Mouse (Mus musculus): ENCODE measurements around the gene H2-Q10. TPM values are rescaled to one million over a fixed set of nuclear protein-coding genes. Genes with fewer than 3 reads are reported as not detected.
"Not testable (repeated sequence)": the region's sequence is repeated elsewhere in the genome, so short reads cannot be mapped to it uniquely, and the experiment has no call there.

The H2-Q10 gene
- polyA plus RNA-seq, 1 experiment from 2014 or later, result 0.64 TPM

DNA sequence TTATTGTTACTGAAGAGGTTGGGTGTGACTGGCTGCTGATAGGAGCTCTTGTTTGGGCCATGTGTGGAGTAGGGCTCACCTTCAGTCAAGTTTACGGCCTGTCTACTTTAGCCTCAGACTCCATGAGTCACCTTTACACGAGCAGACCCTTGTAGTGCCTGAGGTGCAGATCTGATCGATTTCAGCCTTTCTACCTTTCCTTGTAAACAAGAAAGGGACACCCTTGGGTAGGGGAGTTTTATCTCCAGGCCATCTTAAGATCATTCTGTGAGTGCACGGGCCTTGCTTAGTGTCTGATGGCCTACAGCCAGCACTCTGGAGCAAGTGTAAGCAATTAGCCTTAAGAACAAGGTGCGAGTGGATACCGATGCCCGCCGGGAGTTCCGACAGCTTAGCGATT, 37.0 kb downstream of the H2-Q10 start:
- H3K27ac ChIP-seq, result no peak overlapping the region
- H3K4me2 ChIP-seq, result no peak overlapping the region
- peaks cover 7% of the 10 kb centered on the region; the same call in 1 of the 2 replicates for H3K4me1 ChIP-seq
- no peaks in the 10 kb centered on the region for H3K9me3 ChIP-seq
- H3K9ac ChIP-seq, result no peak overlapping the region
- WGBS, result 17% methylated on average over 10 of the region's 10 CpGs
- H3K4me3 ChIP-seq, result no peak overlapping the region
- H3K36me3 ChIP-seq, result no peaks in the 10 kb centered on the region
- ATAC-seq (ENCODE audit: borderline replicate concordance, extremely low read depth, low FRiP score, low TSS enrichment), result no peak
- H3K27me3 ChIP-seq, result peaks cover 22% of the 10 kb centered on the region

GRCm38 (mm10) chr17:35507556-35508260, 37.8 kb downstream of the H2-Q10 start:
- ATAC-seq (ENCODE audit: borderline replicate concordance, extremely low read depth, low FRiP score, low TSS enrichment), result no peak
- H3K4me1 ChIP-seq, result peaks cover 7% of the 10 kb centered on the region; the same call in 1 of the 2 replicates
- H3K9me3 ChIP-seq, result no peaks in the 10 kb centered on the region
- H3K9ac ChIP-seq, result no peak overlapping the region
- H3K4me3 ChIP-seq, result no peak overlapping the region
- 27% methylated on average over 13 of the region's 13 CpGs for WGBS
- H3K27ac ChIP-seq, result no peak overlapping the region
- H3K4me2 ChIP-seq, result no peak overlapping the region
- peaks cover 4% of the 10 kb centered on the region; the same call in 1 of the 2 replicates for H3K36me3 ChIP-seq
- H3K27me3 ChIP-seq, result peaks cover 22% of the 10 kb centered on the region

DNA sequence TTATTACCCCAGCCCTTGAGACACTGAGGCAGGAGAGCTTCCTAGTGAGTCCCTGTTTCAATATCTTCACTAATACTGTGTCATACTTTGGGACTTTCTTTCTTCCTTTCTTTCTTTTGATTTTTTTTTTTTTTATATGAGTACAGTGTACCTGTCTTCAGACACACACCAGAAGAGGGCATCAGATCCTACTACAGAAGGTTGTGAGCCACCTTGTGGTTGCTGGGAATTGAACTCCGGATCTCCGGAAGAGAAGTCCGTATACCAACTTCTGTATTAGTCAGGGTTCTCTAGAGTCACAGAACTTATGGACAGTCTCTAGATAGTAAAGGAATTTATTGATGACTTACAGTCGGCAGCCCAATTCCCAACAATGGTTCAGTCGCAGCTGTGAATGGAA, 38.4 kb downstream of the H2-Q10 start:
- H3K27me3 ChIP-seq, result peaks cover 22% of the 10 kb centered on the region
- WGBS, result 46% methylated on average over 5 of the region's 5 CpGs
- not testable (repeated sequence) for H3K36me3 ChIP-seq; H3K4me3 ChIP-seq; H3K9me3 ChIP-seq; H3K4me1 ChIP-seq; H3K4me2 ChIP-seq; ATAC-seq (ENCODE audit: borderline replicate concordance, extremely low read depth, low FRiP score, low TSS enrichment); H3K27ac ChIP-seq; H3K9ac ChIP-seq

DNA sequence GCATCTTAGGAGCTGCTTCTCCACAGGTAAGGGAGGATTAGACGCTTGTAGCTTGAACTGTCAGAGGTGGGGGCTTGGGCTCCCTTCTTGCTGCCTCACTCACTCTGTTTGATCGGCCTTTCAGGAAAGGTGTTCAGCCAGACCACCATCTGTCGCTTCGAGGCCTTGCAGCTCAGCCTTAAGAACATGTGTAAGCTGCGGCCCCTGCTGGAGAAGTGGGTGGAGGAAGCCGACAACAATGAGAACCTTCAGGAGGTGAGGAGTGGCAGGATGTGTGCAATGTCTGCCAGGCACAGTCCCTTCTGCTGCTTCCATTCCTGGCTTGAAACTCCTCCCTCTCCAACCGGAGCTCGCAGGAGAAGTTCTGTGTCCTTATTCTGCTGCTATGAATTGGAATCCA, 39.4 kb downstream of the H2-Q10 start:
- peaks cover 10% of the 10 kb centered on the region for H3K4me1 ChIP-seq
- peaks cover 8% of the 10 kb centered on the region; the same call in 1 of the 2 replicates for H3K36me3 ChIP-seq
- H3K27me3 ChIP-seq, result peaks cover 22% of the 10 kb centered on the region
- H3K9ac ChIP-seq, result no peak overlapping the region
- H3K4me3 ChIP-seq, result no peak overlapping the region
- H3K9me3 ChIP-seq, result no peaks in the 10 kb centered on the region
- peak; percentile 21; the same call in 1 of the 2 replicates for ATAC-seq (ENCODE audit: borderline replicate concordance, extremely low read depth, low FRiP score, low TSS enrichment)
- 11% methylated on average over 8 of the region's 8 CpGs for WGBS
- no peak overlapping the region for H3K27ac ChIP-seq
- H3K4me2 ChIP-seq, result no peak overlapping the region

GRCm38 (mm10) chr17:35512916-35513626, 43.2 kb downstream of the H2-Q10 start:
- ATAC-seq (ENCODE audit: borderline replicate concordance, extremely low read depth, low FRiP score, low TSS enrichment), result no peak

GRCm38 (mm10) chr17:35513886-35514285, 44.0 kb downstream of the H2-Q10 start:
- H3K4me1 ChIP-seq, result peaks cover 45% of the 10 kb centered on the region
- no peak overlapping the region for H3K9ac ChIP-seq
- ATAC-seq (ENCODE audit: borderline replicate concordance, extremely low read depth, low FRiP score, low TSS enrichment), result no peak
- H3K36me3 ChIP-seq, result peaks cover 8% of the 10 kb centered on the region; the same call in 1 of the 2 replicates
- H3K4me2 ChIP-seq, result peak overlapping the region; percentile 86
- peaks cover 3% of the 10 kb centered on the region; the same call in 1 of the 2 replicates for H3K27me3 ChIP-seq
- H3K4me3 ChIP-seq, result no peak overlapping the region
- no peaks in the 10 kb centered on the region for H3K9me3 ChIP-seq
- no peak overlapping the region for H3K27ac ChIP-seq
- 24% methylated on average over 2 of the region's 2 CpGs for WGBS

More at GRCm38 (mm10) chr17:35512916-35513626, 43.2 kb downstream of the H2-Q10 start:
- Histone ChIP-seq H3K9ac (no peak overlapping the region), H3K36me3 (peaks cover 8% of the 10 kb centered on the region; the same call in 1 of the 2 replicates), H3K4me3 (no peak overlapping the region), H3K4me1 (peaks cover 37% of the 10 kb centered on the region), H3K27me3 (peaks cover 4% of the 10 kb centered on the region; the same call in 1 of the 2 replicates), H3K4me2 (no peak overlapping the region), H3K9me3 (no peaks in the 10 kb centered on the region), H3K27ac (no peak overlapping the region)
- WGBS, result 94% methylated on average over 7 of the region's 7 CpGs

DNA sequence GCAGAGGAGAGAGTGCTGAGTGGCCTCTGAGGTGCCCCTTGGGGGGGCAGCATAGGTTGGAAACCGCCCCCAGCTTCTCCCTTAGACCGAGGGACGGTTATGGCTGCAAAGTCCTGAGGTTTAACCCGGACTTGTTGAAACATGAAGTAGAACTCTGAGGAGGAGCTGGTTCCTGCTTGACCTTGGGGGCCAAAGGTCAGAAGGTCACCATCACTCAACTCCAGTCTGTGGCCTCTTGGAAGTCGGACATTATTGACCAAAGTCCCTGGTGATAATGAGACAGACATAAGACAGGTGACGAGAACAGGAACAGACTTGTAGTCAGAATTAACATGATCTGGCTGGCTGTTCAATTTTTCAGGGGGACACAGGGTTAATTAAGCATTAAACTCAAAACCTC, 44.9 kb downstream of the H2-Q10 start:
- H3K36me3 ChIP-seq, result peaks cover 8% of the 10 kb centered on the region; the same call in 1 of the 2 replicates
- peak overlapping the region; percentile 72 for H3K4me3 ChIP-seq
- no peaks in the 10 kb centered on the region for H3K9me3 ChIP-seq
- H3K27ac ChIP-seq, result no peak overlapping the region
- H3K4me1 ChIP-seq, result peaks cover 40% of the 10 kb centered on the region
- peak overlapping the region; percentile 86 for H3K4me2 ChIP-seq
- H3K9ac ChIP-seq, result peak overlapping the region; percentile 62
- ATAC-seq (ENCODE audit: borderline replicate concordance, extremely low read depth, low FRiP score, low TSS enrichment), result no peak
- no peaks in the 10 kb centered on the region for H3K27me3 ChIP-seq
- WGBS, result 48% methylated on average over 6 of the region's 6 CpGs

DNA sequence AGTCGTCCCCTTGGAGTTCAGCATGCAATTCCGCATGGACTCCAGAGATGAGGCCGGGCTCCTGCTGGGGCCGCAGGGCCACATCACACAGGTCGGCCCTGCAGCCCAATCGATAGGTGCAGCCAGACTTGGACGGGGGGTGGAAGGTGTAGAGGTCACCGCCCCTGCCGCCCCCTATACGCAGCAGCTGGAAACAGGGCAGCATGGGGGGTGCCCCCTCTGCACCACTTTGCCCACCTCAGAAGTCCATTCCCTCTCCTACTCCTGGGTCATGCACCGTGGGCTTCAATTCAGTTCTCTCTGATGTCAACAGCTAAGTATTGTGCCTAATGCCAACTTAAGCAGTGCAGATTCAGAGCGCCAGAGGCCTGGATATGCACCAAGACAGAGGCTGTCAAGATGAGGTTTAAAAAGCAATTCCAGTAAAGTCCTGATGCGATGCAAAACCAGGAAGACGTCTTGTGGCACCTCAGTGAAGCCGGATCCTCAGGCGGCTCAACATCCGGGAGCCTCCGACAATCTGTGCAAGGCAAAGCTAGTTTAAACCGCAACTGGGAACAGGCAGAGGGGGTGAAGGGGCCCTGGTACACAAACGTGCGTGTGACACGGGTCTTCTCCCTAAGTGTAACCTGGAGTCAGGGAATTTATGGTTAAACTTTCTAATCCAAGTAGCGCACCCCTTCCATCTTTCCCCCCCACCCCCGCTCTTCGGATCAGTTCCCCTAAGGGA, 46.2 kb downstream of the H2-Q10 start:
- 6% methylated on average over 25 of the region's 25 CpGs for WGBS
- H3K9ac ChIP-seq, result peak overlapping the region; percentile 62
- no peaks in the 10 kb centered on the region for H3K9me3 ChIP-seq
- peak; percentile 9; the same call in 1 of the 2 replicates for ATAC-seq (ENCODE audit: borderline replicate concordance, extremely low read depth, low FRiP score, low TSS enrichment)
- peaks cover 11% of the 10 kb centered on the region; the same call in 1 of the 2 replicates for H3K36me3 ChIP-seq
- H3K4me3 ChIP-seq, result peak overlapping the region; percentile 72
- H3K27me3 ChIP-seq, result no peaks in the 10 kb centered on the region
- peak overlapping the region; percentile 72 for H3K27ac ChIP-seq
- peak overlapping the region; percentile 86 for H3K4me2 ChIP-seq
- H3K4me1 ChIP-seq, result peaks cover 39% of the 10 kb centered on the region

DNA sequence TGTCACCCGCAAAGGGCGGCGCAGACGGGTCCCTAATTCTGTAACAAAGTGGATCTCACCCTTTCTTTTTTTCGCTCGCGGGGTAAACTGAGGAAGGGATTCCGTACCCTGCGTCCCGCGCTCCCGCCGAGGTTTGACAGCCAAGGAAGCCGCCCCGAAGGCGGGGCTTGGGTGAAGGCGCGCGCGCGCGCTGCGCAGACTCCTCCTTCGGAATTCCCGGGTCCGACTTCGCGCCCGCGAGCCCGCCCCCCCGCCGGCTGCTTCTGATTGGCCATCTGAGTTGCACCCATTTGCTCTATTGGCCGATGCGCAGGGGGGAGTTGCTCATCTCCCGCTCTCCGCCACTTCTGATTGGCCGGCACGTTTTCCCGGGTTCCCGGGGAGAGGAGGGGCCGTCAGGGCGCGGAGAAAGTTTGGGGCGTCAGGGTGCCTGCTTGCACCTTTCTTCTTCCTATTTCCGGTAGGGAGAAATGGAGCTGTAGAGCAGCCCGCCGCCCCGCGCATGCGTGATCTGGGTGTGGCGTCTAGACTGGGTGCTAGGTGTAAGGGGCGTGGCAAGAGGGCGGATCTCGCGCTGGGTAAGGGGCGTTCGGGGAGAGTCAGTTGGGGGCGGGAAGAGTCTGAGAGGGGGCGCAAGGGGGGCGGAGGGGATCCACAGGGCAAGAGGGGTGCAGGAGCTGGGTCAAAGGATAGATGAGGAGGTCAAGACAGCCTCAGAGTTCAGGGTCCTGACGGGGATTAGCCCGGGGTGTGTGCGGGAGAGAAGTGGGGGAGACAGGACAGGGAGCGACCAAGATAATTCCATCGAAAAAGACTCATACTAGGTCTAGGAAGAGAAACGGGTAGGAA, 47.0 kb downstream of the H2-Q10 start, which contains the start of the genes Tcf19 and Cchcr1:
Gene Tcf19 (minus strand): TSS at position 173 of the 849 bp plus-strand sequence.
Gene Cchcr1 (plus strand): TSS at position 449 of the 849 bp plus-strand sequence.
- WGBS, result 1% methylated on average over 64 of the region's 67 CpGs
- Histone ChIP-seq H3K36me3 (peaks cover 19% of the 10 kb centered on the region; the same call in 1 of the 2 replicates), H3K27me3 (no peaks in the 10 kb centered on the region), H3K4me2 (peak within 1 kb of the TSS; percentile 86), H3K4me1 (peaks cover 39% of the 10 kb centered on the region), H3K9ac (peak within 1 kb of the TSS; percentile 62), H3K4me3 (peak within 1 kb of the TSS; percentile 72), H3K9me3 (no peaks in the 10 kb centered on the region), H3K27ac (peak within 1 kb of the TSS; percentile 72)
- ATAC-seq (ENCODE audit: borderline replicate concordance, extremely low read depth, low FRiP score, low TSS enrichment), result peak; percentile 97

DNA sequence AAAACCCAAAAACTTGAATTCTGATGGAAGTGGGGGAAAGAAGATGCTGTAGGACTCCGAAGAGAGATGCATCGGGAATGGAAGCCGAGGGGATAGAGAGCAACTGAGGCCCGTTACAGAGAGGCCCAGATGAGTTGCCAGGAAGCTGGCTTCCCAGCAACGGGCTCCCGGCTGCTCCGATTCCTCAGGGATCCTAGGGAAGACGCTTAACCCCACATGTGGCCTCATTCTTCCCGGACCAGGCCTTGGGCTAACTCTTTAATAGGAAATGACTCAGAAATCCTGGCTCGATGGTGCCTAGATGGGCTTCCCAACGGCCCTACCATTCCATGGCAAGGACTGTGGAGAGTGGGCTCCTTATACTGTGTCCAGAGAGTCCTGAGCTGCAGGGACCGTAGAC, 47.6 kb downstream of the H2-Q10 start:
- 5% methylated on average over 12 of the region's 12 CpGs for WGBS

More for the DNA sequence above, 47.6 kb downstream of the H2-Q10 start:
- peak overlapping the region; percentile 72 for H3K4me3 ChIP-seq
- peak overlapping the region; percentile 63 for H3K27ac ChIP-seq
- peaks cover 16% of the 10 kb centered on the region; the same call in 1 of the 2 replicates for H3K36me3 ChIP-seq
- peak overlapping the region; percentile 86 for H3K4me2 ChIP-seq
- H3K27me3 ChIP-seq, result no peaks in the 10 kb centered on the region
- H3K9me3 ChIP-seq, result no peaks in the 10 kb centered on the region
- ATAC-seq (ENCODE audit: borderline replicate concordance, extremely low read depth, low FRiP score, low TSS enrichment), result no peak
- peak overlapping the region; percentile 49 for H3K9ac ChIP-seq
- H3K4me1 ChIP-seq, result peaks cover 39% of the 10 kb centered on the region

Data from lung, embryonic 15.5 days (tissue).